Mouse (Mus musculus) mature B cell (primary cell): ENCODE data around the gene Smc4.

ENCODE experiments used
- in situ Hi-C: fragments of 300-500 bp; cut with MboI; formaldehyde crosslinking; loops from 2 replicates; pipeline ENCODE4 v1.14.3; 2019

The Smc4 gene

DNA sequence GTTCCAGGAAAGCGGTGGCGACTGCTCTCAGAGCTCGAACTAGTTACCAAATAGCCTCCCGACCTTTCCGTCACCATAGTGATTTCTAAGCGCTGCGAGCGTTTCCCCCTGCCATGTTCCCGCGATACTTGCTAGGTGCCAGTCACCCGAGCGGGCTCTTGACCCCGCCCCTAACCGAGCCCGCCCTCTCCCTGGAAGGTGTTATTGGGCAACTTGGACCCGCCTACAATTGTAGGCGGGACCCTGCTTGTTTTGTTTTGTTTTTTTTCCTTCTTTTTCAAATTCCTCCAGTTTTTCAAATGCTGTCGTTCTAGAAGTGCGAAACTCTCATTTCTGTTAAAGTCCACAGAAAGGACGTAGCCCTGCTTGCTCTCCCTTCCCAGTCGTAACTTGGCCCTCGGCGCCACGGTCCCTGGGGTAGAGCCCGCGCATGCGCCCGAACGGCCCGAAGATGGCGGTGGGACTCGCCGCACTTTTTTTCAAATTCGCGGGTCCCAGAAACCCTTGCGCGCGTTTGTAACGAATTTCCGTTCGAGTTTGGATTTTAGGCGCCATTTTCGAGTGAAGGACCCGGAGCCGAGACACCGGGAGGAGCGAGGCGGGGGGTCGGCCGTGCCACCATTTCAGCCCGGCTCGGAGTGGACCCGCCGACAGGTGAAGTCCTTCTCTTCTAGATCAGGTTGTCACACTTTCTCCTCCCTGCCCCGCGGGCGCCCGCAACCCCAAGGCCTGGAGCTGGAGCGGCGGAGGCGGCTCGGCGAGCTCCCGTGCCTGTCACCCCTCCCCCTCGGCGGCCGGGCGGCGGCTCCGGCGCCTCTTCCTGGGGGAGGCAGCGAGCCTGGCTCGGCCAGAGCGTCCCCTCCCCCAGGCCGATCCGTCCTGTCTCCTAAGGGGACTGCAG, at the start of gene Smc4, which contains the start of gene Ift80:
Gene Smc4 (plus strand): TSS at position 302 of the 901 bp plus-strand sequence.
Gene Ift80 (minus strand): TSS at position 134 of the 901 bp plus-strand sequence.
- in situ Hi-C loops: no loop called here

DNA sequence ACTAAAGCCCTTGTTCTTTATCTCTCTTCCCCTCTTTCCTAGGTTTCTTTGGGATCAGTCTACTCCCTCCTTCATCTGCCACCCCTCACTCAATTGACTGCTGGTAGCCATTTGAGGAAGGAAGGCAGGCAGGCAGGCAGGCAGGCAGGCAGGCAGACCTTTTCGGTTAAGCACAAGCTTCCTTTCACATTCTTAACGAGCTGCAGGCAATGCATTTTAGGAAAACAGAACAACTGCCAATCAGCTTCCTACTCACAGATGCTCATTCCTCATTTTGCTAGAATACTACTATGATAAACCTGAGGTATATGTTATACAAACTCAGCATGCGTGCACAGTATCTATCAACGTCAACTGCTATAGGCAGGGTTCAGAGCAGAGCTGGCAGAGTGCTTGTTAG, 48.1 kb upstream of the Smc4 start:
- in situ Hi-C loops: loop anchor here (10.0 kb wide), 1 partner anchor 342 kb away; no protein-coding TSS in a partner anchor

DNA sequence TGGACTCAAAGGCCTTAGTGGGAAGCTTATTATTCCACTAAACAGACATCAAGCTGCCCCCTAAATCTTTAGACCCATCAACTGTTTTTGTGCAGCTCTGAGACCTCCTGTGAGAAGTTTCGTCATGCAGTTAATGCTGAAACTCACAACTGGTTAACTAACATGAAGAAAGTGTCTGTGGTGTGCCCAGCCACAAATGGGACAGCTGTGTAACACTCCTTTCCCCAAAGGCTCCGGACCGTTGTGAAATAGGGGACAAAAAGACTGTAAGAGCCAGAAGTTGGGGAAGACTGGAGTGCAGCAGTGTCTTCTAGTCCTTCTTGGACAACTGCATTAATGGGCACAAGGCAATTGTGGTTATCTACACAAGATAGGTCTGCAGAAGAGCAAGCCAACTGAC, 47.1 kb upstream of the Smc4 start:
- in situ Hi-C loops: loop anchor here (10.0 kb wide), 1 partner anchor 343 kb away; no protein-coding TSS in a partner anchor

DNA sequence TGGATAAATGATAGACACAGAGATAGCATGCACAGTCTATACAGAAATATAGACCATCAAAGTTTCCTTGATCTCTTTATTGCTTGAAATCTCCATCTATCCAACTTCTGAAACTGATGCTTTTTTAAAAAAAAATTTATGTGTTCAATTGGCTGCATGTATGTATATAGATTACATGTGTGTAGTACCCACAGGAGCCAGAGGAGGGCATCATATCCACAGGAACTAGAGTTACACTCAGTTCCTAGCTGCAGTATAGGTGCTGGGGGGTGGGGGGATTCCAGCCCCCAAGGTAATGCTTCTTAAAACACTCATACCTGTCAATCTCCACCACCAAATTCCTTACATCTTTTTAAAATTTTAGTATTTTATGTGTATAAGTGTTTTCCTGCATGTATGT, 39.9 kb upstream of the Smc4 start:
- in situ Hi-C loops: no loop called here

- in situ Hi-C loops: no loop called here
Measured at GRCm38 (mm10) chr3:68966527-68967285, 37.8 kb upstream of the Smc4 start.

DNA sequence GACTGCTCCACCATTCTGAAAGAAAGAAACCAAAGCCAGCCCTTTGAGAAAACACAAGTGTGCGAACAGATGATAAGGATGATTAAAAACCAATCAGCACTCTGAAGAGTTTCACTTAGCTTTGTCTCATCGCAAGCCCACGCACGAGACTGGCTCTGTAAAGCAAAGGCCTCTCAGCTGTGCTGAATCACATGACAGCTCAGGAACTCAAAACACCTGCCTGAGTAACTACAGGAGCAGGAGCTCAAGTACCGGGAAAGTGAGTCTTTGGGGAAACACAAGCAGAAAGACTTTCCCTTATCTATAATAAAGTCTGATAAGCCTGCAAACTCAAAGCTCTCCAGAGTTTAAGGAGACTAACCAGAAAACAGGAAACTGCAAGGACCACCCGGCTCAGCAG, 37.1 kb upstream of the Smc4 start:
- in situ Hi-C loops: no loop called here

DNA sequence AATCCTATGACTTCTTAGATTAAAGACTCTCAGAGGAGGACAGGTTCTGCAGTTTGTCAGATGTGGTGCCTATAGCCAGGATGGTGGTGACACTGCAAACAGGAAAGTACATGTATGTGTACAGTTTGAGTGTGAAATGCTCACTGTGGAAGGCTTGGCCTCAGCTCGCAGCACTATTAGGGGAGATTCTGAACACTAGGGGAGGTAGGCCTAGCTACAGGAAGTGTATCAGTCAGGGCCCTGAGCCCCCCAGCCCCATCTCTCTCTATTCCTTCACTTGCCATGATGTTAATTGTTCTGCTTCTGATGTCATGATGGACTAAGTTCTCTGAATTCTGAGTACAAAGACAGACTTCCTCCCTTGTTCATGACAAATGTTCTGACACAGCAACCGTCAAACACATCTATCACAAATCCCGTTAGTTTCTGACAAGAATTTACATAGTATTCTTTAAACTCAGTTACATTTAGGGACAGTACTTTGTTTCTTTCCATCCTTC, 35.4 kb upstream of the Smc4 start:
- in situ Hi-C loops: no loop called here

GRCm38 (mm10) chr3:68973574-68973973, 31.0 kb upstream of the Smc4 start:
- in situ Hi-C loops: no loop called here

DNA sequence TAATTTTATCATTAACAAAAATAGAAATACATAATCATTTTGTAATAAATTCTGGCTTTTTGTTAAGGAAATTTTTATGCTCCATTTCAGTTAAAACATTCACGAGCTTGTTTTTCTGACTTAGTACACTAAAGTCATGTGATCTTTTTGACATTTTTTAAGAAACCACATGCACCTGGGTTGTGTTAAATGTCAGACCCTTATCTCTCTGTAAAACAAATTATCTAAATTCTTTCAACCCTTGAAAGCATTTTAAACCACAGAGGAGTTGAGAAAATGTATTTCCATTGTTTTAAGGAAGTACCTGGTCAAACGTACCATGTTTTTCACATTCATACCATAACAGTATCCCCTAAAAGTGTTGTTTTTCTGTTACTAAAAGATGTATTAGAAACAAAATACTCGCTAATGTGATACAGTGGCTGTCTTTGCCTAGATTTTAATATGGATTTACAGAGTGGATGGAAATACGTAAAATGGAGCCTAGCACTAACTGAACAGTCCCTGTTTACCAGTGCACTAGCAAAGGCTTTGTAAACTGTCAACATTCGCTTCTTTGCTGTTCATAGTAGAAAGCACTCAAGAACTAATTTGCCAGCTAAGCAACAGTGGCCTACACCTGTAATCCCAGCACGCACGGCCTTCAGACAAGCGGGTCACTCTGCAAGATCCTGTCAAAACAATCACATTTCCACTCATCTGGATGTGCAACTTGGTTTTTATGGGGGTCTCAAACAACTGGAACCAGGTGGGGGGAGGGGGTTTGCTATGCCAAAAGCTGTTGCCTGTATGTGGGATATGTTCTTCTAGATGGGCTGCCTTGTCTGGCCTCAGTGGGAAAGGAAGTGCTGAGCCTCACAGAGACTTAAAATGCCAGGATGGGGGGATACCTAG, 29.7 kb upstream of the Smc4 start:
- in situ Hi-C loops: no loop called here

DNA sequence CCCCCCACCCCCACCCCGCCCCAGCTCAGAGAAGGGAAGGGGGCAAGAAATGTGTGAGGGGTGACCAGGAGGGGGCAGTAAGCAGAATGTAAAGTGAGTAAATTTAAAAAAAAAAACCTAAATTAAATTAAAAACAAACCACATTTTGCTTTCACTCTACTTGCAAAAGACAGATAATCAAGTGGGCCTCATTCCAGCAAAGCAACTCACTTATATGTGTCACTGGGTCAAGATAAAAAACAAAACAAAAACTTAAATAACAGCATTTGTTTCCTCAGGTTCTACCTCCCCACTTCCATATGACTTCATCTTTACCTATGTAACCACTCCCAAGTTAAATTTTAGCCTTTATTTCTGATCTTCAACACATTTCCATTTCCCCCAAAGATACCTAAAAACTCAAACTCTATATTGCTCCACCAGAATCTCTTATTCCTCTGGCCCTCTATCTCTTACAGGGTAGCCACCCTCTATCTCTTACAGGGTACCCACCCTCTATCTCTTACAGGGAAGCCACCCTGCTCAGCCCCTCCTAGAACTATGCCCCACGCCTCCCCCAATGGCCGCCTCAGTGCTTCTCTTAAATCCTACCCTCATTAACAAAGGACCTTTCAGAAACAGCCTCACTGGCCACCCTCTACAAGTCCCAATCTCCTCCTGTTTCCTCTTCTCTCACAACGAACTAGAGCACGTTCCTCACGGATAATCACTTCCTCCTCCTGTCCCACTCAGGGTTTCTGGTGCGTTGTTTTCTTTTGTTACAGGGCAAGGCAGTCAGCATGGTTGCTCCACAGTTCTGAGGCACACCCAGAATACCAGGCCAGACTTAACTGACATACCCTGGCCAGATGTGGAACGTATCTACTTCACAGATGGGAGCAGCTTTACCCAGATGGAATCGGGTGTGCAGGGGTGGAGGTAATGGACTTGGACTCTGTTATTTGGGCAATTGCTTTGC, 28.7 kb upstream of the Smc4 start:
- in situ Hi-C loops: no loop called here

- in situ Hi-C loops: no loop called here
Measured at GRCm38 (mm10) chr3:68977696-68978095, 26.8 kb upstream of the Smc4 start.

GRCm38 (mm10) chr3:68979187-68979586, 25.4 kb upstream of the Smc4 start:
- in situ Hi-C loops: no loop called here

DNA sequence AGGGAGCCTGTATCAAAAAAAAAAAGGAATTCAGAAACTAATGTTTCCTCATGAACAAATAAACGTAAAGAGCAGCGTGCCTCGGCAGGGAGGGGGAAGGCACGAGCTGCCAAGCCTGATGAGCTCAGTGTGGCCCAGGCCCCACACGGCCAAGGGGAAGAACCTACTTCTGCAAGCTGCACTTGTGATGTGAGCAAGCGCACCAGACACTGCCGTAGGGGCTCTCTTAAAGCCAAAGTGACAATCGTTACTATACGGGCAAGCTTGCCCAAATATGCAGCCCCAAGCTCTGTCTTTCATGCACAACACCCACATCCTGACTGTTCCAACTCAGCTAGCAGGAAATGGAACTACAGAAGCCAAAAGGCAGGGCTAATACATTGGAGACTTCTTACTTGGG, 23.6 kb upstream of the Smc4 start:
- in situ Hi-C loops: no loop called here

DNA sequence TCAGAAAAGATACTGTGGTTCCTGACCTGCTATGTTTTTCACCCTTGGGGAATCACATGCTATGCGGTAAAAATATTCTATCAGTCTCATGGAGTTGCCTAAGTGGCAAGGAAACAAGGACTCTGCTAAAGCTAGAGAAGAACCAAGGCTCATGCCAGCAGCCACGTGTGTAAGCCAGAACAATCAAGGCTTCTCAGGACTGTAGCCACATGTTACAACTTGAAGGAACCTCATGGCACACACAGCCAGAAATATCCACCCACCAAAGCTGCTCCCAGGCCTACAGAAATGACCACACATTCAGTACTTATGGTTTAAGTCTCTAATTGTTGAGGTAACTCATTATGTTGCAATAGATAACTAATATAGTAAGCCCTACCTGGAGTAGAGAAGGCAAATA, 18.0 kb upstream of the Smc4 start:
- in situ Hi-C loops: no loop called here

- in situ Hi-C loops: no loop called here
Measured at GRCm38 (mm10) chr3:69002781-69003180, 1.8 kb upstream of the Smc4 start.

DNA sequence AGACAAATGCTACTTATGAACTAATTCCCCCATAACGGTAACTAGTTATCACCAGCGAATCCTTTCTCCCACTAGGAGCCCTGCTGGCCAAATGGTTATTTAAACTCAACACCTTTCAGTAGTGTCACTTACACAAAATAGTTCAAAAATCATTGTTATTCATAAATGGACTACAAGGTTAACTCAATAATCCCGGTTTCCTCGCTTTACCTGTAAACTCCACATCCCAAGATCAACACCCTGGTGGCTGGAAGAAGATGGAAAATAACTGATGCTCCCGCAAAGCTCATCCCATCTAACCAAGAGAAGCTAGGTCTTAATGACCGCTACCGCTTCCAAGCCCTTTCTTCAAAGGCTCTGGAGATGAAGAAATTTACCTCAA, 492 bp upstream of the Smc4 start:
- in situ Hi-C loops: no loop called here

- in situ Hi-C loops: no loop called here
Measured at GRCm38 (mm10) chr3:69005338-69006245, 1.1 kb downstream of the Smc4 start.

DNA sequence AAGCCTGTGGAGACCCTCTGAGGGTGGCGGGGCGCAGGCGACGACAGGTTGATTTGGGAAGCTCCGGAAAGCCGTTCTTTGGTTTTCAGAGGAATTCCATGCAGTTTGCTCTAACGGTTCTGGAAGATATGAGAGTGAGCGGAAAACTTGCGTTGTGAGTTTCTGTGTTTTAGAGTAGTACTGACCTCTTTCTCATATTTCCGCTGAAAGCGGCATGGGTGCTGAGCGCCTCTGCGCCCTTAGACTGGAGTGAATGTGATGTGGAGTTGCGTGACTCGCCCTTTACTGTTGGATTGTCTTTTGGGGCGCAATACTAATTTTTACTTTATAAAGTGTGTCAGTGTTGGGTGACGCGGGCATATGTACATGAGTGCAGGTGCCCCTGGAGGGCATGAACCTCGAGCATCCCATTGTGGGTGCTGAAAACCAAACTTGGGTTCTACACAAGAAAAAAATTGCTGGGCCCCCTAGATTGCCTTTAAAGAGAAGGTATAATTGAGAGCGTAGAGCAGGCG, 1.8 kb downstream of the Smc4 start:
- in situ Hi-C loops: no loop called here

GRCm38 (mm10) chr3:69008873-69009272, 4.3 kb downstream of the Smc4 start:
- in situ Hi-C loops: no loop called here
